Mouse (Mus musculus) MEL (cell line): ENCODE results near the gene Ryr3. TPM values are rescaled to one million over a fixed set of nuclear protein-coding genes. Genes with fewer than 3 reads are reported as not detected.

Experiments used
- DNase-seq: peaks from one replicate; pipeline ENCODE4 v3.0.0; 2011; ENCODE audit warnings: low read depth, low spot score
- H3K27ac ChIP-seq: 2 replicates; pipeline ENCODE4 v1.5.1; 2012; ENCODE audit warnings: low read depth, mild to moderate bottlenecking, control low read depth, low read length, moderate library complexity; ENCODE audit not compliant: control insufficient read depth
- H3K27me3 ChIP-seq, 2 experiments: fragments of 150-350 bp in 1 of 2; sonication (generic) in 1 of 2; 2 replicates each; pipeline ENCODE4 v1.6.1; 2012; ENCODE audit warnings: low read length in 2 of 2, mild to moderate bottlenecking in 2 of 2, improper control_type of control experiment in 1 of 2, moderate library complexity in 1 of 2; ENCODE audit not compliant: insufficient read depth in 2 of 2, control insufficient read depth in 1 of 2
- H3K36me3 ChIP-seq, 2 experiments: 2 replicates each; pipeline ENCODE4 v1.6.1; 2012 to 2014; ENCODE audit warnings: low read length in 2 of 2, improper control_type of control experiment in 1 of 2, inconsistent platforms in 1 of 2, mild to moderate bottlenecking in 1 of 2; ENCODE audit not compliant: insufficient read depth in 2 of 2, control insufficient read depth in 1 of 2
- H3K4me1 ChIP-seq, 2 experiments: fragments of 150-350 bp in 1 of 2; sonication (generic) in 1 of 2; 2 replicates each; pipeline ENCODE4 v1.6.1; 2012; ENCODE audit warnings: low read length in 2 of 2, improper control_type of control experiment in 1 of 2, mild to moderate bottlenecking in 1 of 2; ENCODE audit not compliant: insufficient read depth in 2 of 2, control insufficient read depth in 1 of 2
- H3K4me3 ChIP-seq, 2 experiments: fragments of 150-350 bp in 1 of 2; sonication (generic) in 1 of 2; 2 replicates each; pipeline ENCODE4 v1.5.1; 2012; ENCODE audit warnings: low read depth in 2 of 2, low read length in 2 of 2, mild to moderate bottlenecking in 2 of 2, moderate library complexity in 2 of 2, control low read depth in 1 of 2, improper control_type of control experiment in 1 of 2; ENCODE audit not compliant: control insufficient read depth in 1 of 2, insufficient read depth in 1 of 2
- H3K79me2 ChIP-seq: 2 replicates; pipeline ENCODE4 v1.6.1; 2012; ENCODE audit warnings: mild to moderate bottlenecking, low read length, moderate library complexity; ENCODE audit not compliant: control insufficient read depth, poor library complexity, insufficient read depth
- H3K9ac ChIP-seq: 2 replicates; pipeline ENCODE4 v1.6.1; 2012; ENCODE audit warnings: low read depth, mild to moderate bottlenecking, control low read depth, low read length, moderate library complexity; ENCODE audit not compliant: control insufficient read depth, poor library complexity, severe bottlenecking
- H3K9me3 ChIP-seq: fragments of 150-350 bp; sonication (generic); replicated peaks from 2 replicates; pipeline ENCODE4 v1.6.1; 2012; ENCODE audit warnings: mild to moderate bottlenecking, low read length, improper control_type of control experiment, moderate library complexity; ENCODE audit not compliant: insufficient read depth
- BHLHE40 ChIP-seq: IDR thresholded peaks from 2 replicates; pipeline ENCODE4 v1.6.1; 2012; ENCODE audit warnings: low read depth, mild to moderate bottlenecking, inconsistent platforms, low read length, improper control_type of control experiment, borderline replicate concordance
- CHD1 ChIP-seq: IDR thresholded peaks from 2 replicates; pipeline ENCODE4 v1.6.1; 2012; ENCODE audit warnings: low read depth, mild to moderate bottlenecking, inconsistent platforms, low read length, improper control_type of control experiment
- CTCF ChIP-seq, 3 experiments: IDR thresholded peaks in 2 of 3; conservative IDR thresholded peaks in 1 of 3; 2 replicates each; pipeline ENCODE4 v1.5.1; 2011 to 2012; ENCODE audit warnings: low read length in 3 of 3, low read depth in 2 of 3, mild to moderate bottlenecking in 2 of 3, improper control_type of control experiment in 1 of 3, inconsistent platforms in 1 of 3, mixed read lengths in 1 of 3, moderate library complexity in 1 of 3; ENCODE audit not compliant: control insufficient read depth in 1 of 3, insufficient read depth in 1 of 3, poor library complexity in 1 of 3, severe bottlenecking in 1 of 3
- E2F4 ChIP-seq: IDR thresholded peaks from 2 replicates; pipeline ENCODE4 v1.6.1; 2011; ENCODE audit warnings: low read depth, low read length, improper control_type of control experiment, borderline replicate concordance
- ELF1 ChIP-seq: IDR thresholded peaks from 2 replicates; pipeline ENCODE4 v1.6.1; 2014; ENCODE audit warnings: low read depth, mild to moderate bottlenecking, inconsistent platforms, low read length, improper control_type of control experiment, moderate library complexity
- ETS1 ChIP-seq: IDR thresholded peaks from 2 replicates; pipeline ENCODE4 v1.6.1; 2012; ENCODE audit warnings: low read depth, mild to moderate bottlenecking, inconsistent platforms, low read length, improper control_type of control experiment, moderate library complexity
- GABPA ChIP-seq: IDR thresholded peaks from 2 replicates; pipeline ENCODE4 v1.6.1; 2012; ENCODE audit warnings: low read depth, mild to moderate bottlenecking, inconsistent platforms, low read length, improper control_type of control experiment, moderate library complexity
- GATA1 ChIP-seq: IDR thresholded peaks from 2 replicates; pipeline ENCODE4 v1.6.1; 2011; ENCODE audit warnings: low read depth, low read length, improper control_type of control experiment
- HCFC1 ChIP-seq: IDR thresholded peaks from 2 replicates; pipeline ENCODE4 v1.6.1; 2012; ENCODE audit warnings: low read depth, mild to moderate bottlenecking, inconsistent platforms, low read length, improper control_type of control experiment, moderate library complexity
- JUND ChIP-seq: IDR thresholded peaks from 2 replicates; pipeline ENCODE4 v1.6.1; 2011; ENCODE audit warnings: low read depth, mild to moderate bottlenecking, improper control_type of control experiment, low read length
- KAT2A ChIP-seq: conservative IDR thresholded peaks from 2 replicates; pipeline ENCODE4 v1.6.1; 2012; ENCODE audit warnings: low read depth, low read length, improper control_type of control experiment, inconsistent platforms
- MAFK ChIP-seq: IDR thresholded peaks from 2 replicates; pipeline ENCODE4 v1.6.1; 2011; ENCODE audit warnings: low read depth, mild to moderate bottlenecking, low read length, improper control_type of control experiment, borderline replicate concordance
- MAX ChIP-seq: IDR thresholded peaks from 2 replicates; pipeline ENCODE4 v1.6.1; 2011; ENCODE audit warnings: low read length, improper control_type of control experiment
- MAZ ChIP-seq: IDR thresholded peaks from 2 replicates; pipeline ENCODE4 v1.6.1; 2012; ENCODE audit warnings: low read depth, mild to moderate bottlenecking, inconsistent platforms, low read length, improper control_type of control experiment
- MEF2A ChIP-seq: IDR thresholded peaks from 2 replicates; pipeline ENCODE4 v1.6.1; 2014; ENCODE audit warnings: low read depth, mild to moderate bottlenecking, inconsistent platforms, low read length, improper control_type of control experiment; ENCODE audit not compliant: poor library complexity, insufficient replicate concordance, severe bottlenecking; ENCODE audit errors: extremely low read depth
- MXI1 ChIP-seq: IDR thresholded peaks from 2 replicates; pipeline ENCODE4 v1.6.1; 2011; ENCODE audit warnings: mild to moderate bottlenecking, low read depth, low read length, improper control_type of control experiment
- MYC ChIP-seq: IDR thresholded peaks from 2 replicates; pipeline ENCODE4 v1.6.1; 2011; ENCODE audit warnings: low read depth, mild to moderate bottlenecking, low read length, improper control_type of control experiment, moderate library complexity
- NELFE ChIP-seq: IDR thresholded peaks from 2 replicates; pipeline ENCODE4 v1.6.1; 2011; ENCODE audit warnings: low read depth, low read length, improper control_type of control experiment
- NRF1 ChIP-seq: IDR thresholded peaks from 2 replicates; pipeline ENCODE4 v1.6.1; 2014; ENCODE audit warnings: low read depth, mild to moderate bottlenecking, inconsistent platforms, low read length, improper control_type of control experiment, moderate library complexity; ENCODE audit not compliant: poor library complexity, insufficient read depth, severe bottlenecking
- POLR2A ChIP-seq, 2 experiments: IDR thresholded peaks; 2 replicates each; pipeline ENCODE4 v1.6.1; 2011 to 2012; ENCODE audit warnings: low read length in 2 of 2, mild to moderate bottlenecking in 2 of 2, control low read depth in 1 of 2, improper control_type of control experiment in 1 of 2, low read depth in 1 of 2, moderate library complexity in 1 of 2; ENCODE audit not compliant: control insufficient read depth in 1 of 2, insufficient read depth in 1 of 2, poor library complexity in 1 of 2
- POLR2AphosphoS2 ChIP-seq: IDR thresholded peaks from 2 replicates; pipeline ENCODE4 v1.6.1; 2011; ENCODE audit warnings: low read length, improper control_type of control experiment
- POLR2AphosphoS5 ChIP-seq: IDR thresholded peaks from 2 replicates; pipeline ENCODE4 v1.6.1; 2012; ENCODE audit warnings: low read depth, borderline replicate concordance, mild to moderate bottlenecking, inconsistent platforms, low read length, moderate library complexity, mixed read lengths
- RCOR1 ChIP-seq: IDR thresholded peaks from 2 replicates; pipeline ENCODE4 v1.6.1; 2012; ENCODE audit warnings: low read depth, mild to moderate bottlenecking, inconsistent platforms, low read length, improper control_type of control experiment
- SIN3A ChIP-seq: IDR thresholded peaks from 2 replicates; pipeline ENCODE4 v1.6.1; 2012; ENCODE audit warnings: low read length, improper control_type of control experiment, inconsistent platforms
- SMC3 ChIP-seq: IDR thresholded peaks from 2 replicates; pipeline ENCODE4 v1.6.1; 2011; ENCODE audit warnings: low read depth, low read length, improper control_type of control experiment
- TBP ChIP-seq: IDR thresholded peaks from 2 replicates; pipeline ENCODE4 v1.8.0; 2011; ENCODE audit warnings: low read depth, low read length, improper control_type of control experiment
- UBTF ChIP-seq: IDR thresholded peaks from 2 replicates; pipeline ENCODE4 v1.6.1; 2012; ENCODE audit warnings: low read depth, mild to moderate bottlenecking, inconsistent platforms, low read length, improper control_type of control experiment, moderate library complexity, borderline replicate concordance; ENCODE audit not compliant: insufficient read depth
- USF1 ChIP-seq: IDR thresholded peaks from 2 replicates; pipeline ENCODE4 v1.6.1; 2014; ENCODE audit warnings: low read depth, mild to moderate bottlenecking, inconsistent platforms, low read length, improper control_type of control experiment, moderate library complexity
- USF2 ChIP-seq, 2 experiments: IDR thresholded peaks; 2 replicates each; pipeline ENCODE4 v1.6.1; 2011 to 2012; ENCODE audit warnings: improper control_type of control experiment in 2 of 2, low read length in 2 of 2, borderline replicate concordance in 1 of 2, inconsistent platforms in 1 of 2, low read depth in 1 of 2, mild to moderate bottlenecking in 1 of 2; ENCODE audit not compliant: insufficient read depth in 1 of 2
- ZC3H11A ChIP-seq: IDR thresholded peaks from 2 replicates; pipeline ENCODE4 v1.6.1; 2012; ENCODE audit warnings: low read depth, mild to moderate bottlenecking, inconsistent platforms, low read length, improper control_type of control experiment
- ZMIZ1 ChIP-seq: IDR thresholded peaks from 2 replicates; pipeline ENCODE4 v1.6.1; 2012; ENCODE audit warnings: low read depth, mild to moderate bottlenecking, inconsistent platforms, low read length, improper control_type of control experiment, moderate library complexity
- polyA plus RNA-seq, 2 experiments: library from polyadenylated mRNA; stranded (reverse) in 1 of 2; unstranded in 1 of 2; fragments of >175 nt in 1 of 2; fragments of >200 nt in 1 of 2; gene quantifications; 2 replicates each; pipeline versions ENCODE4 v1.2.1 to v1.2.4; 2012; ENCODE audit warnings: low replicate concordance in 2 of 2, low read depth in 1 of 2; ENCODE audit not compliant: insufficient read length in 2 of 2, insufficient read depth in 1 of 2, missing spikeins in 1 of 2
- total RNA-seq: library from RNA; depleted of rRNA; stranded (reverse); fragments of 300-350 nt; gene quantifications from 2 replicates; pipeline ENCODE4 v1.2.3, GENCODE M21; 2012; rRNA removed

Ryr3 gene
- total RNA-seq, result under 0.01 TPM in 1 of 2 replicates, not detected in the other
- polyA plus RNA-seq, result under 1 TPM in 1 of 2 experiments, not detected in 1; 0.04 TPM

- no peaks in the 10 kb centered on the region for H3K27me3 ChIP-seq
- no peak for DNase-seq
- H3K4me1 ChIP-seq, result no peaks in the 10 kb centered on the region
- H3K36me3 ChIP-seq, result no peaks in the 10 kb centered on the region
- TF ChIP-seq SMC3 (no peak), GATA1 (no peak), KAT2A (no peak), CHD1 (no peak), MAZ (no peak), USF2 (IDR thresholded peaks at IDR 0.05; ENCODE audit: borderline replicate concordance in 1 of 2, insufficient read depth in 1 of 2, low read depth in 1 of 2, low read length in 2 of 2) (no peak), MXI1 (no peak), NRF1 (no peak), NELFE (no peak), ZMIZ1 (no peak), RCOR1 (no peak), ZC3H11A (no peak), BHLHE40 (no peak), JUND (no peak), TBP (no peak), USF1 (no peak), MYC (no peak)
- TF ChIP-seq, all 39 proteins: peak for 0
- no peaks in the 10 kb centered on the region for H3K79me2 ChIP-seq
- H3K27ac ChIP-seq, result no peak within 1 kb of the TSS
- no peak within 1 kb of the TSS for H3K9ac ChIP-seq
- H3K9me3 ChIP-seq, result no peaks in the 10 kb centered on the region
- H3K4me3 ChIP-seq, result no peak within 1 kb of the TSS
Measured at GRCm38 (mm10) chr2:113216746-113217461, at the start of gene Ryr3. Gene Ryr3, minus strand, starts transcription at chr2:113217096.

- H3K4me3 ChIP-seq, result no peak overlapping the region
- no peak for TF ChIP-seq ZMIZ1
- no peak for TF ChIP-seq E2F4
- TF ChIP-seq SIN3A, result no peak
- no peak for TF ChIP-seq POLR2A (IDR thresholded peaks at IDR 0.05; ENCODE audit: control insufficient read depth in 1 of 2, insufficient read depth in 1 of 2, low read depth in 1 of 2, low read length in 2 of 2, poor library complexity in 1 of 2)
- TF ChIP-seq POLR2AphosphoS5, result no peak
- no peak for TF ChIP-seq ELF1
- no peak for TF ChIP-seq HCFC1
- no peak for TF ChIP-seq MEF2A
- no peak for TF ChIP-seq RCOR1
- TF ChIP-seq UBTF, result no peak
- TF ChIP-seq MAFK, result no peak
- TF ChIP-seq CTCF (IDR thresholded peaks at IDR 0.05 in 2 of 3, conservative IDR thresholded peaks at IDR 0.05 in 1 of 3; ENCODE audit: control insufficient read depth in 1 of 3, insufficient read depth in 1 of 3, low read depth in 2 of 3, low read length in 3 of 3, poor library complexity in 1 of 3, severe bottlenecking in 1 of 3), result no peak
- no peak for TF ChIP-seq POLR2AphosphoS2
- no peak for TF ChIP-seq SMC3
- TF ChIP-seq KAT2A, result no peak
- no peak for TF ChIP-seq TBP
- no peak for TF ChIP-seq ETS1
- TF ChIP-seq MAX, result no peak
- TF ChIP-seq GABPA, result no peak
- no peak overlapping the region for H3K27ac ChIP-seq
- no peaks in the 10 kb centered on the region for H3K27me3 ChIP-seq
- no peak overlapping the region for H3K9ac ChIP-seq
- H3K36me3 ChIP-seq, result no peaks in the 10 kb centered on the region
- no peaks in the 10 kb centered on the region for H3K9me3 ChIP-seq
- H3K4me1 ChIP-seq, result no peaks in the 10 kb centered on the region
- DNase-seq, result no peak
- no peaks in the 10 kb centered on the region for H3K79me2 ChIP-seq
Measured at GRCm38 (mm10) chr2:113238871-113239270, 22.0 kb upstream of the Ryr3 start.
